Mouse (Mus musculus): ENCODE data around the gene Bcor.

- TF ChIP-seq POLR2A (IDR thresholded peaks at IDR 0.05; ENCODE audit: insufficient read depth, low read depth, low read length) (no peak), CTCF (IDR thresholded peaks at IDR 0.05) (no peak), EP300 (IDR thresholded peaks at IDR 0.05; ENCODE audit: insufficient read depth, low read depth, low read length) (no peak)
Observed at GRCm38 (mm10) chrX:12116128-12116527, 44.0 kb downstream of the Bcor start.

Data from heart, adult 2 months (tissue).